Mouse (Mus musculus): ENCODE results near the gene Cnnm1. TPM values are rescaled to one million over a fixed set of nuclear protein-coding genes. Genes with fewer than 3 reads are reported as not detected.

Gene Cnnm1
- total and polyA plus RNA-seq, 3 experiments = 2.8 to 14.5 (median 2.8) TPM

GRCm38 (mm10) chr19:43510436-43511220 lies 70.4 kb downstream of the Cnnm1 start:
- Histone ChIP-seq H3K4me3 (ENCODE audit: low read depth, low read length) (no peak overlapping the region), H3K27me3 (ENCODE audit: insufficient read depth, low read length) (no peaks in the 10 kb centered on the region), H3K36me3 (replicated peaks) (peaks cover 94% of the 10 kb centered on the region), H3K4me1 (ENCODE audit: insufficient read depth, low read depth, low read length) (no peaks in the 10 kb centered on the region), H3K9me3 (replicated peaks) (no peaks in the 10 kb centered on the region)
- DNase-seq (ENCODE audit: low spot score) (no peak), ATAC-seq (ENCODE audit: extremely low read depth, insufficient number of reproducible peaks, low FRiP score, poor library complexity, severe bottlenecking) (no peak)
- TF ChIP-seq GATA2 (IDR thresholded peaks at IDR 0.05; ENCODE audit: borderline replicate concordance, low read depth, low read length) (no peak), TAL1 (conservative IDR thresholded peaks at IDR 0.05; ENCODE audit: low read depth, low read length) (no peak), POLR2AphosphoS5 (IDR thresholded peaks at IDR 0.05; ENCODE audit: insufficient replicate concordance, low read depth, low read length) (no peak), CTCF (IDR thresholded peaks at IDR 0.05; ENCODE audit: low read depth, low read length) (no peak), GATA1 (IDR thresholded peaks at IDR 0.05; ENCODE audit: borderline replicate concordance, low read length) (no peak)

GRCm38 (mm10) chr19:43511621-43512620 lies 71.7 kb downstream of the Cnnm1 start:
- Histone ChIP-seq H3K36me3 (replicated peaks) (peaks cover 97% of the 10 kb centered on the region), H3K27me3 (ENCODE audit: insufficient read depth, low read length) (no peaks in the 10 kb centered on the region), H3K4me1 (ENCODE audit: insufficient read depth, low read depth, low read length) (peaks cover 6% of the 10 kb centered on the region; the same call in 1 of the 2 replicates), H3K9me3 (replicated peaks) (no peaks in the 10 kb centered on the region), H3K4me3 (ENCODE audit: low read depth, low read length) (no peak overlapping the region)
- DNase-seq (ENCODE audit: low spot score) (no peak), ATAC-seq (ENCODE audit: extremely low read depth, insufficient number of reproducible peaks, low FRiP score, poor library complexity, severe bottlenecking) (no peak)
- no peak for TF ChIP-seq CTCF (IDR thresholded peaks at IDR 0.05; ENCODE audit: low read depth, low read length)
- no peak for TF ChIP-seq GATA1 (IDR thresholded peaks at IDR 0.05; ENCODE audit: borderline replicate concordance, low read length)
- TF ChIP-seq POLR2AphosphoS5 (IDR thresholded peaks at IDR 0.05; ENCODE audit: insufficient replicate concordance, low read depth, low read length) = no peak
- no peak for TF ChIP-seq GATA2 (IDR thresholded peaks at IDR 0.05; ENCODE audit: borderline replicate concordance, low read depth, low read length)
- TF ChIP-seq TAL1 (conservative IDR thresholded peaks at IDR 0.05; ENCODE audit: low read depth, low read length) = no peak

GRCm38 (mm10) chr19:43513874-43514273 lies 73.6 kb downstream of the Cnnm1 start:
- H3K27me3 ChIP-seq (ENCODE audit: insufficient read depth, low read length) = no peaks in the 10 kb centered on the region
- no peak for ATAC-seq (ENCODE audit: extremely low read depth, insufficient number of reproducible peaks, low FRiP score, poor library complexity, severe bottlenecking)
- H3K4me1 ChIP-seq (ENCODE audit: insufficient read depth, low read depth, low read length) = peaks cover 6% of the 10 kb centered on the region; the same call in 1 of the 2 replicates
- no peaks in the 10 kb centered on the region for H3K9me3 ChIP-seq (replicated peaks)
- no peak for DNase-seq (ENCODE audit: low spot score)
- peaks cover 95% of the 10 kb centered on the region for H3K36me3 ChIP-seq (replicated peaks)
- H3K4me3 ChIP-seq (ENCODE audit: low read depth, low read length) = no peak overlapping the region
- TF ChIP-seq POLR2AphosphoS5 (IDR thresholded peaks at IDR 0.05; ENCODE audit: insufficient replicate concordance, low read depth, low read length) (no peak), GATA1 (IDR thresholded peaks at IDR 0.05; ENCODE audit: borderline replicate concordance, low read length) (no peak), GATA2 (IDR thresholded peaks at IDR 0.05; ENCODE audit: borderline replicate concordance, low read depth, low read length) (no peak), CTCF (IDR thresholded peaks at IDR 0.05; ENCODE audit: low read depth, low read length) (no peak), TAL1 (conservative IDR thresholded peaks at IDR 0.05; ENCODE audit: low read depth, low read length) (no peak)

GRCm38 (mm10) chr19:43515668-43516396 lies 75.6 kb downstream of the Cnnm1 start:
- peaks cover 93% of the 10 kb centered on the region for H3K36me3 ChIP-seq (replicated peaks)
- no peak for ATAC-seq (ENCODE audit: extremely low read depth, insufficient number of reproducible peaks, low FRiP score, poor library complexity, severe bottlenecking)
- H3K9me3 ChIP-seq (replicated peaks) = no peaks in the 10 kb centered on the region
- no peak for DNase-seq (ENCODE audit: low spot score)
- peaks cover 21% of the 10 kb centered on the region for H3K4me1 ChIP-seq (ENCODE audit: insufficient read depth, low read depth, low read length)
- H3K4me3 ChIP-seq (ENCODE audit: low read depth, low read length) = no peak overlapping the region
- no peaks in the 10 kb centered on the region for H3K27me3 ChIP-seq (ENCODE audit: insufficient read depth, low read length)
- TF ChIP-seq GATA1 (IDR thresholded peaks at IDR 0.05; ENCODE audit: borderline replicate concordance, low read length) (no peak), TAL1 (conservative IDR thresholded peaks at IDR 0.05; ENCODE audit: low read depth, low read length) (no peak)

GRCm38 (mm10) chr19:43516397-43517035 lies 76.3 kb downstream of the Cnnm1 start:
- peaks cover 28% of the 10 kb centered on the region for H3K4me1 ChIP-seq (ENCODE audit: insufficient read depth, low read depth, low read length)
- DNase-seq (ENCODE audit: low spot score) (no peak), ATAC-seq (ENCODE audit: extremely low read depth, insufficient number of reproducible peaks, low FRiP score, poor library complexity, severe bottlenecking) (no peak)
- no peak overlapping the region for H3K4me3 ChIP-seq (ENCODE audit: low read depth, low read length)
- no peaks in the 10 kb centered on the region for H3K9me3 ChIP-seq (replicated peaks)
- H3K27me3 ChIP-seq (ENCODE audit: insufficient read depth, low read length) = no peaks in the 10 kb centered on the region
- H3K36me3 ChIP-seq (replicated peaks) = peaks cover 93% of the 10 kb centered on the region
- no peak for TF ChIP-seq POLR2AphosphoS5 (IDR thresholded peaks at IDR 0.05; ENCODE audit: insufficient replicate concordance, low read depth, low read length)
- no peak for TF ChIP-seq GATA2 (IDR thresholded peaks at IDR 0.05; ENCODE audit: borderline replicate concordance, low read depth, low read length)
- no peak for TF ChIP-seq TAL1 (conservative IDR thresholded peaks at IDR 0.05; ENCODE audit: low read depth, low read length)
- TF ChIP-seq GATA1 (IDR thresholded peaks at IDR 0.05; ENCODE audit: borderline replicate concordance, low read length) = no peak
- no peak for TF ChIP-seq CTCF (IDR thresholded peaks at IDR 0.05; ENCODE audit: low read depth, low read length)

All from G1E (cell line).